Mouse (Mus musculus): ENCODE results near the gene Map3k13.
"Not testable (repeated sequence)": the region's sequence is repeated elsewhere in the genome, so short reads cannot be mapped to it uniquely, and the experiment has no call there.

Gene Map3k13

DNA sequence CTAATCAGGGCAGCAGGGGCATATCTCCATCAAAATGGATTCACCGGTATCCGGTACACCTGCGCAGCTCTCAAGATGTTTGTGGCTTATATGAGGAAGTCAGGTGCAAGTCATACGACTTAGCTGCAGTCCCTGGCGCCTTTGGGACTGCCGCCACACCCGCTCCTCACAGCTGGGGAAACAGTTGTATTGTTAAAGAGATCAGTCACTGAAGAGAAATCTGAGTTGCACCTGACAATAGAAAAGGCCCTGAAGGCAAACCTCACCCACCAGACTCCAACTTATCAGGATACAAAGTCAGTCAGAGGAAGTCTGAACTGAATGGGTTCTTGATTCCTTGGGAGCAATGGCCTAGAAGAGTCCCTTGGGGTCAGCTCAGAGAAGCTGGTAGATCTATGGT is 13.6 kb downstream of the Map3k13 start:
- DNase-seq (ENCODE audit: low read depth, low spot score) = not testable (repeated sequence)

DNA sequence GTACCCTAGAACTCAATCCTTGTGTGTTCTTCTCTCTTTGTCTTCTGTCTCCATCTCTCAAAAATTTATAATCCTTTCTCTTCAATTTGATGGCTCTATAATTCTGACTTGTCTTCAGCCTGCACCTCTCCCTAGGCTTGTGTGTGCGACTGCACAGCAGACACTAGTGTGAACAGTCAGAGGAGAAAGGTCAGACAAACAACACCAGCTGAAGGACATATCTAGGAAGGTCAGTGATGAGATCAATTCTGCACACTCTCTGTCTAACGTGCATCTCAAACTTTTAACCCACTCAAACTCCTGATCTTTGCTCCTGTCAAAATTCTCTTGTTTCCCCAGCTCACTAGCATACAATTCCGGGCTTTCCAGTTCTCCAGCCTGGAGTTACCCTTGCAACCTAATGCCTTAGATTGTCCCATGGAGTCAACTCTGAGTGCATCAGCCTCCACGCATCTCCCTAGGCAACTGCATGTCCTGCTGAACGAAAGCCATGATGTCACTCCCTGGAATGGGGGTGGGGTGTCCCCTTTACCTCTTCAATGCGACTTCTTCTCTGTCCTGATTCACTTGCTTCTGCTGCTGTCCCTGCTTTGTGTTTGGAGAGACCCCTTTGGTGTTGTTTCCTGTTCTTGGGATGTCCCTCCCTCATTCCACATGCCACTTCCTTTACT is 19.2 kb downstream of the Map3k13 start:
- no peak for DNase-seq (ENCODE audit: low read depth, low spot score)

- DNase-seq (ENCODE audit: low read depth, low spot score) = peak; percentile 17
Measured at GRCm38 (mm10) chr16:21814861-21815668, 20.9 kb downstream of the Map3k13 start.

- no peak for DNase-seq (ENCODE audit: low read depth, low spot score)
Measured at GRCm38 (mm10) chr16:21815669-21816010, 21.5 kb downstream of the Map3k13 start.

DNA sequence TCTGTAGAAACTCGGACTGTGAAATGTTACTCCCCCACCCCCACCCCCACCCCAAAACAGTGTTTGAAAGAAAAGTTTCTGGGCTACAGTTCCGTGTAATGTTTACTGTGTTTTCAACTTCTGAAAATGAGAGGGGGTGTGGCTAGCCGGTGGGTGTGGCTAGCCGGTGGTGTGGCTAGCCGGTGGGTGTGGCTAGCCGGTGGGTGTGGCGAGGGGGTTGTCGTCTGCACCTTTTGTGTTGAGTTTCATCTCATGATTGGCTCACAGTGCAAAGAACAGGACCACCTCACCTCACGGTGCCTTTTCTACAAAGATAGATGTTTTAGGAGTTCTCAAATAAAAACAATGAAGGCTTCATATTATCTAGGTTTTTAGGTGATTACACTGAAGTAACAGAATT is 24.0 kb downstream of the Map3k13 start:
- DNase-seq (ENCODE audit: low read depth, low spot score) = peak; percentile 28

DNA sequence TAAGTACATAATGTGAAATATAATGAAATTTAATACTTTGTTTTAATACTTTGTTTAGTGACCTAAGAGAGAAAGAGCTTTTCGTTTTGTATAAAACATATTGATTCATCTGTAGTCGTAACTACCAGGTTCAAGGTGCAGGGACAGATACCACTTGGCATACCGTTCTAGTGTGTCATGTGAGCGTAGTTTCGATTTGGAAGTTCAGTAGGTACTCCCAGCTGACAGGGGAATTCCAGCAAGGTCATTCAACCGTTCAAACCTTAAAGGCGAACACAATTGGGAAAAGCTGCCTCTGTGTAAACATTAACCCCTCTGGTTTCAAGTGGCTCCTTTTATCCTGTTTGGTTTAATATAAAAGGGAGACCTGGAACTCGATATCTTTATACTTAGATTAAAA is 24.5 kb downstream of the Map3k13 start:
- no peak for DNase-seq (ENCODE audit: low read depth, low spot score)

GRCm38 (mm10) chr16:21825612-21826031 is 31.5 kb downstream of the Map3k13 start:
- DNase-seq (ENCODE audit: low read depth, low spot score) = no peak

GRCm38 (mm10) chr16:21827153-21827552 is 33.0 kb downstream of the Map3k13 start:
- no peak for DNase-seq (ENCODE audit: low read depth, low spot score)

GRCm38 (mm10) chr16:21827581-21827980 is 33.4 kb downstream of the Map3k13 start:
- DNase-seq (ENCODE audit: low read depth, low spot score) = no peak

GRCm38 (mm10) chr16:21829711-21830110 is 35.6 kb downstream of the Map3k13 start:
- DNase-seq (ENCODE audit: low read depth, low spot score) = no peak

DNA sequence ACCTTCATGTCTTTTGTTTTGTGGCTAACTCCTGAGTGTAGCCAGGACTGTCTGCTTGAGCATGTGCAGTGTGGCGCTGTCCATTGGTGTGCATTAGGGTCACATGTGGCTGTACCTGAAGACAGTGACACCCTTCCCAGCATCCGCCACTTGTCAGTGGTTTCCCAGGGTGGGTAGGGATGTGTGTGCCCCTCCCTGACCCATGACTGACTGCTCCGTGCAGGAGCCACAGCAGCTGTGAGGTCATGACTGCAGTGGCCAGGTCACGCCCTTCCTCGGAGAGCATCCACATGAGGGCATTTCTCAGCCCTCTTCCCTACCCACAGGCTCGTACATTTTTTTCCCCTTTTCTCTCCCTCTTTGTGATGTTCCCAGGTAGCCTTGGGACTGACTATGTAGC is 36.6 kb downstream of the Map3k13 start:
- no peak for DNase-seq (ENCODE audit: low read depth, low spot score)

- no peak for DNase-seq (ENCODE audit: low read depth, low spot score)
Measured at GRCm38 (mm10) chr16:21831764-21832163, 37.6 kb downstream of the Map3k13 start.

DNA sequence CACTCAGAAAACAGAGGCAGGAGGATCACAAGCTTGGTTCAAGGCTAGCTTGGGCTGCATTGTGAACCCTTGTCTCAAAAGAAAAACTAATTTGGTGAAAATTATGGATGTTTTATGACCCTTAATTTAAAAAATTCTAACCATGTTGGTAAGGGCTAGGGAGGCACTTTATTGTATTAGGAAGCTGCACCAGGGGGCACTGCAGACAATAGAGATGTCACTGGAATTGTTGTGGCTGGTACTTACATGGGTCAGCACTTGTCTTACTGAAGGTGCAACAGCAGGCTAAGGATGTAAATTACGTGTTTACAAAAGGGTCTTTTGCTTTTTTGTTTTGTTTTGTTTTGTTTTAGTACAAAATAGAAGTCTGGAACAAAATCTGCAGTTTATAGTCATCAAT is 39.3 kb downstream of the Map3k13 start:
- DNase-seq (ENCODE audit: low read depth, low spot score) = no peak

DNA sequence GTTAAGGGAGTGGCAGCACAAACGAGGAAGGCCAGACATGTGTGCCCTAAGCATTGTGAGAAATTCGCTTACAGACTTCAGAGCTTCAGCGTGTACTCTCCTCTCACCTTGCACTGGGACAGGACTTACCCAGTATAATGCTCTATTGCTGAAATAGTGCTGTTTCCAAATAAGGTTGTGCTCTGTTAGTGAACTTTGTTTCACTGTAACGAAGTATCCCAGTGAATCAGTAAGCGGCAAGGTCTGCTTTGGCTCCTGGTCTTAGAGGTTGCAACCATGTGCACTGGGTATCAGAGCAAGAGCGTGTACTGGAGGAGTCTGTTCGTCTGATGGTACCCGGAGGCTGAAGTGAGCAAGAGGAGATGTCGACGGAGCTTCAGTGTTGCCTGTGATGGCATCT is 39.8 kb downstream of the Map3k13 start:
- no peak for DNase-seq (ENCODE audit: low read depth, low spot score)

DNA sequence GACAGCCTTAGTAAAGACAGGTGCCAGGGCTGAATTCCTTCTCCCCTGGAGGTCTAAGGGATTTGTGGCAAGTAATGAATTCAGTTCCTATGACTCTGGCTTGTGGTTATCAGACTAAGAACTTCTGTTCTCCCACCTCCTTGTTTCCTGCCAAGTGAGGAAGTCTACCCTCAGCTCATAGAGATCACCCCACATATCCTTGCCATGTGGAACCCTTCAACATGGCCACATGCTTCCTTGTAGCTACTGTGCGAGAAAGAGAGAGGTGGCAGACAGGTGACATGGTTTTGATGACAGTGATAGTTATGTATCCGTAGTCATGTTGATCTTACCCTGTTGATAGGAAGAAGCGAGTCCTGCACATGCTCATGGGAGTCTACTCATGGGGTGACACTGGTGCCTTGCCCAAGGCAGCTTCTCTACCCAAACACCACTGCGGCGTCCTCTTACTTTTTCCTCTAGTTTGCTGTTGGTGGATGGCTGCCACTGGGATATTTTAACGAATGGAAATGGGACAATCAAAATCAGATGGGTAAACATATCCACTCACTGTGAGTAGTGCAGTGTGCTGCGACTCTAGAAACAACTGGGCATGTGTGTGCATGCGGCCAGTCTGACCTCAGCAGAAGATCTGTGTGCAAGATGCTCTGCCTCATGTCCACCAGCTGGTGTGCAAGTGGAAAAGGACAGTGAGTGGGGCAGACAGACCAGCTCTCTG is 40.9 kb downstream of the Map3k13 start:
- DNase-seq (ENCODE audit: low read depth, low spot score) = no peak

GRCm38 (mm10) chr16:21835584-21835931 is 41.4 kb downstream of the Map3k13 start:
- no peak for DNase-seq (ENCODE audit: low read depth, low spot score)

DNA sequence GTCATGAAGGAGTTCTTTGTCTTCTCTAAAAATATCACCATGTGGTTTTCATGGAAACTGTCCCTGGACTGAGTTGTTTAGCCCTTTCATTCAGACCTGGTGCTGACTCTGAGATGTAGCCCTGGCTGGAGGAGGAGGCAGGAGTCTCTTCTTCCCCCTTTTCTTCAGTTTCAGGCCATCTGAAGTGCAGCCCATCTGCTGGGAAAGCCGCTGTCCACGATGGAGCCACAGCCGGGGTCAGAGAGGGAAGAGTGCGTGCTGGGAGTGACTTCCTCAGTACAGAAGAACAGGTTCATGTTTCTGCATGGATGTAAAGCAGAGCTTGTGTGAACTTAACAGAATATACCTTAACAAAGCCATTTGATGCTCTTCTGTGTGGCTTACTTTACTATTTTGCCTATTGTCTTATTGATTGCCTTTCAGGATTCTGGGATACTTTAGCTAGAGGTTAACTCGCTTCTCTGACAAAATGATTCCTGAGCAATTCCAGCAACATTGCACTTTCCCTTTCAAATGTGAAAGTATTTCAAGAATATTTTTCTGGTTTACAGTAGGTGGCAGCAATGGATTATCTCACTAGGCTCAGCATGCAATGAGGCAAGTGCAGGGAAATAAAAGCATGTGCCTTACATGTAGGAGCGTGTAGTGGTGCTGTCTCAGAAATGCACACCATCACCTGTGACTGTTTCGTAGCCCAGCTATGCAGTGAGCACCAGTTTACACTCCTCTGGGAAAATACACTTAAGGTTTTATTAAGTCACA is 42.3 kb downstream of the Map3k13 start:
- no peak for DNase-seq (ENCODE audit: low read depth, low spot score)

- DNase-seq (ENCODE audit: low read depth, low spot score) = no peak
Measured at GRCm38 (mm10) chr16:21837694-21838093, 43.5 kb downstream of the Map3k13 start.

- DNase-seq (ENCODE audit: low read depth, low spot score) = no peak
Measured at GRCm38 (mm10) chr16:21845800-21846671, 51.9 kb downstream of the Map3k13 start.

GRCm38 (mm10) chr16:21848444-21848843 is 54.3 kb downstream of the Map3k13 start:
- no peak for DNase-seq (ENCODE audit: low read depth, low spot score)

- DNase-seq (ENCODE audit: low read depth, low spot score) = no peak
Measured at GRCm38 (mm10) chr16:21848847-21849246, 54.7 kb downstream of the Map3k13 start.

Measured in c-Kit-negative CD71-positive TER-119-positive erythroid progenitor cells, embryonic 14.5 days (primary cell).